Mouse (Mus musculus): Measurements from ENCODE around the gene Hao2.

DNA sequence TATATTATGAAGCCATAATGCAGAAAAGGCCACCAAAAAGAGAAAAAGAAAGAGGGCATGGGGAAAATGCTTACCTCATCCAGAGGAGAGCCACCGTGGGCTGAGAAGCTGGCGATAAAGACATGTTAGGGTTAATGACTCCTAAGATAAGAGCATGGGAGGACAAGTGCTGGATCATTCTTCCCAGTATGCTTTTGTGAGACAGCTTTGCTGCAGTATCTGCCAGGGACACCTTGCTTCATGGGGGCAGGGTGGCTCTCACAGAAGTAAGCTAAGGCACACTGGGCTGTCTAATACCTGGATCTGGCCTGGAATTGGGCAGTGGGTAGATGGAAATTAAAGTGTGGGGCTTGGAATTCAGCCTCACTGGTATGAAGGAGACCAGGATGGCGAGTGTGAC lies 37.9 kb downstream of the Hao2 start:
- TF ChIP-seq GATA1 (IDR thresholded peaks at IDR 0.05; ENCODE audit: borderline replicate concordance, low read length), result no peak
- no peak for TF ChIP-seq CTCF (IDR thresholded peaks at IDR 0.05; ENCODE audit: low read depth, low read length)
- no peak for TF ChIP-seq TAL1 (conservative IDR thresholded peaks at IDR 0.05; ENCODE audit: low read depth, low read length)
- no peak for TF ChIP-seq POLR2AphosphoS5 (IDR thresholded peaks at IDR 0.05; ENCODE audit: insufficient replicate concordance, low read depth, low read length)

Measured in G1E (cell line).